Mouse (Mus musculus): ENCODE measurements around the gene Scn4a. TPM values are rescaled to one million over a fixed set of nuclear protein-coding genes. Genes with fewer than 3 reads are reported as not detected.

The Scn4a gene
- total RNA-seq, 2 experiments from 2014 or later = 137 to 145 TPM

- no peak for DNase-seq
These were observed 81.1 kb downstream of the Scn4a start for GRCm38 (mm10) chr11:106271794-106272643.

- DNase-seq = no peak
These were observed 81.8 kb downstream of the Scn4a start for GRCm38 (mm10) chr11:106271131-106271793.

- no peak for DNase-seq
These were observed 84.0 kb downstream of the Scn4a start for GRCm38 (mm10) chr11:106269060-106269431.

Other genes with a start within 250 kb of the Scn4a start
- not detected for gene Gm10840, start 192.4 kb downstream of the Scn4a start, total RNA-seq (2021)
- 10 to 100 TPM; 13.2 to 18.1 TPM for gene Limd2, start 192.4 kb downstream of the Scn4a start, total RNA-seq (2021)
- 10 to 100 TPM; 21.5 to 22.8 TPM for gene Strada, start 151.1 kb downstream of the Scn4a start, total RNA-seq (2021)
- gene Ccdc47, start 136.9 kb downstream of the Scn4a start, total RNA-seq (2021) = 10 to 100 TPM; 73.6 to 75.8 TPM
- 10 to 100 TPM; 30.1 to 35.8 TPM for gene Ddx42, start 136.4 kb downstream of the Scn4a start, total RNA-seq (2021)
- 10 to 100 TPM; 27.4 to 32.8 TPM for gene Ftsj3, start 97.2 kb downstream of the Scn4a start, total RNA-seq (2021)
- 100 to 1,000 TPM; 134 to 152 TPM for gene Psmc5, start 97.1 kb downstream of the Scn4a start, total RNA-seq (2021)
- 10 to 100 TPM; 23.6 to 27.3 TPM for gene Smarcd2, start 80.3 kb downstream of the Scn4a start, total RNA-seq (2021)
- gene Tcam1, start 76.6 kb downstream of the Scn4a start, total RNA-seq (2021) = under 1 TPM; 0.09 to 0.21 TPM
- gene Gh, start 51.4 kb downstream of the Scn4a start, total RNA-seq (2021) = not detected
- gene Cd79b, start 38.5 kb downstream of the Scn4a start, total RNA-seq (2021) = 1 to 10 TPM in 1 of 2 experiments, under 1 TPM in 1; 0.80 to 2.8 TPM
- 10 to 100 TPM; 11.4 to 11.5 TPM for gene Prr29, start 12.2 kb upstream of the Scn4a start, total RNA-seq (2021)
- gene Icam2, start 34.8 kb upstream of the Scn4a start, total RNA-seq (2021) = 10 to 100 TPM; 13.3 to 18.6 TPM
- 1 to 10 TPM; 5.0 to 7.5 TPM for gene Ern1, start 134.6 kb upstream of the Scn4a start, total RNA-seq (2021)